Mouse (Mus musculus): Measurements from ENCODE around the gene Ccdc124. TPM values are rescaled to one million over a fixed set of nuclear protein-coding genes. Genes with fewer than 3 reads are reported as not detected.

The Ccdc124 gene
- polyA plus RNA-seq, 1 experiment: 205 TPM

- no peak for TF ChIP-seq GATA1 (IDR thresholded peaks at IDR 0.05; ENCODE audit: low read length)
These were observed 45.9 kb downstream of the Ccdc124 start for GRCm38 (mm10) chr8:70827796-70828195.

DNA sequence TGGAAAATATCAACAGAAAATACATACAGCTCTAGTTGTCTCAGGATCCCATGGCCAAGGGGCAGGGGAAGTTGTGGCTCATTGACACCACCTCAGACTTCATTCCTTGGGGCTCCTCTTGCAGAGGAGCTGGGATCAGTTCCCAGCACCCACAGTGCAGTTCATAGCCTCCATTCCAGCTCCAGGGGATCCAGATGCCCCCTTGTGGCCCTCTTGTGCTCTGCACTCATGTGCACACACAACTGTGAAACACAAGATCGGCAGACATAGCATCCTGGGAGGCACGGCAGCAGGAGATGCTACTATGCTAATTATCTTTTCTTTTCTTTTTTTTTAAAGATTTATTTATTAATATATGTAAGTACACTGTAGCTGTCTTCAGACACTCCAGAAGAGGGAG, 46.7 kb downstream of the Ccdc124 start:
- no peak for TF ChIP-seq GATA1 (IDR thresholded peaks at IDR 0.05; ENCODE audit: low read length)

- TF ChIP-seq GATA1 (IDR thresholded peaks at IDR 0.05; ENCODE audit: low read length): no peak
These were observed 47.9 kb downstream of the Ccdc124 start for GRCm38 (mm10) chr8:70825816-70826215.

DNA sequence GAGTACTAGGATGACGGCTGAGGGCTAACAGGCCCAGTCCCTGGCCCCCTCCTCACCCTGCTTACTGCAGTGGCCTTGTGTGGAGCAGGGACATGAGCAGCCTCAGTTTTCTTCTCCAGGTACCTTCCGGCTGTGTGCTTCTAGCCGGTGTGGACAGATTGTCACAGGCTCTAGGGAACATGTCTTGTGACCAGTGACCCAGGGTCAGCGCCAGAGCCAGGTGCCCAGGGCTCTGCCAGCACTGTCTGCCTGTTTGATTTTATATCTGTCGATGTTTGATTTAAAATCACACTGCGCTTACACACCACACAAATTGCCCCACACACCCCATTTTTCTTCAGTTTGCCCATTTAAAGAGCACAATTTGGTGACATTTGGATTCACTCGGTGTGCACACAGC, 49.9 kb downstream of the Ccdc124 start:
- no peak for TF ChIP-seq GATA1 (IDR thresholded peaks at IDR 0.05; ENCODE audit: low read length)

GRCm38 (mm10) chr8:70821992-70822391, 51.7 kb downstream of the Ccdc124 start:
- TF ChIP-seq GATA1 (IDR thresholded peaks at IDR 0.05; ENCODE audit: low read length): no peak

GRCm38 (mm10) chr8:70821399-70821962, 52.3 kb downstream of the Ccdc124 start:
- no peak for TF ChIP-seq GATA1 (IDR thresholded peaks at IDR 0.05; ENCODE audit: low read length)

DNA sequence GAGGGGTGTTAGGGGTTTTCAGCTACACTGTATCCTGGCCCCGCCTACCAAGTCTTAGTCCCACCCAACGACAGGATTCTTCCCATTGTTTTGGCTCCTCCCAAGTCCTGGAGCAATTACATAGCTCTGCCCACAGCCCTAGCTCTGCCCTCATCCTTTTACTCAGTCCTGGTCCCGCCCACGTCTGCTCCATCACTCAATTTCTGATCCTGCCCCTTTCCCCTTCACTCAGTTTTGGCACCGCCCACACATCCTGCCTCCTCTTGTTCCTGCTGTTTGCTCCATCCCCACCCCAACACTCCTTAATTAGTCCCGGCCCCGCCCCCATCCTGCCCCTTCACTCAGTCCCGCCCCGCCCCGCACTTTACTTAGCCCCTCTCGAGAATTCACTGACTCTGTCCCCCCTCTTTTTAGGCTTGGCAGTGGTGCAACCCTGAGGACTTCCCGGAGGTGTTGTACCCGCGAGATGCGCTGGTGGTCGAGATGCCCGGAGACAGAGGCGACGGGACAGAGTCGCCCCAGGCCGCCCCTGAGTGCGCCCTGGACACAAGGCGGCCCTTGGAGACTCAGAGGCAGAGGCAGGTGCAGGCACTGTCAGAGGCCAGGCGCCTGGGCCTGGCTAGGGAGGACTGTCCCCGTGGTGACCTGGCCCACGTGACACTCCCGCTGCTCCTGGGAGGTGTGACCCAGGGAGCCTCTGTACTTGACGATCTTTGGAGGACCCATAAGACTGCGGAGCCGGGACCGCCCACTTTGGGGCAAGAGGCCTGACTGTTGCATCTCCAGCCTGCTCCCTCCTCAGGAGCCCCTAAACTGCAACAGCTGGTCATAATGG, 53.4 kb downstream of the Ccdc124 start:
- TF ChIP-seq GATA1 (IDR thresholded peaks at IDR 0.05; ENCODE audit: low read length): no peak

Other genes starting within 250 kb of the Ccdc124 start
- 0.05 TPM in 1 of 2 replicates, not detected in the other for gene Gdf15, start 241.5 kb downstream of the Ccdc124 start, polyA plus RNA-seq (2012)
- 3.7 and 5.0 TPM in 2 replicates for gene Pgpep1, start 213.5 kb downstream of the Ccdc124 start, polyA plus RNA-seq (2012)
- gene Lsm4, start 200.7 kb downstream of the Ccdc124 start, polyA plus RNA-seq (2012): 887 and 1,189 TPM in 2 replicates
- gene Jund, start 175.0 kb downstream of the Ccdc124 start, polyA plus RNA-seq (2012): 173 and 232 TPM in 2 replicates
- gene Iqcn, start 170.5 kb downstream of the Ccdc124 start, polyA plus RNA-seq (2012): not detected in 2 replicates
- not detected in 2 replicates for gene Gm3336, start 155.4 kb downstream of the Ccdc124 start, polyA plus RNA-seq (2012)
- 0.81 and 1.2 TPM in 2 replicates for gene Pde4c, start 150.2 kb downstream of the Ccdc124 start, polyA plus RNA-seq (2012)
- 21.8 and 26.1 TPM in 2 replicates for gene Rab3a, start 119.3 kb downstream of the Ccdc124 start, polyA plus RNA-seq (2012)
- gene Mpv17l2, start 113.0 kb downstream of the Ccdc124 start, polyA plus RNA-seq (2012): 189 and 199 TPM in 2 replicates
- gene Pik3r2, start 97.2 kb downstream of the Ccdc124 start, polyA plus RNA-seq (2012): 70.1 and 86.8 TPM in 2 replicates
- 206 and 255 TPM in 2 replicates for gene Mast3, start 68.9 kb downstream of the Ccdc124 start, polyA plus RNA-seq (2012)
- gene Il12rb1, start 65.5 kb downstream of the Ccdc124 start, polyA plus RNA-seq (2012): 5.2 and 5.3 TPM in 2 replicates
- gene Arrdc2, start 34.2 kb downstream of the Ccdc124 start, polyA plus RNA-seq (2012): 65.7 and 101 TPM in 2 replicates
- gene Kcnn1, start 10.7 kb downstream of the Ccdc124 start, polyA plus RNA-seq (2012): 0.03 TPM in 2 replicates
- 0.10 and 0.13 TPM in 2 replicates for gene Slc5a5, start 18.8 kb upstream of the Ccdc124 start, polyA plus RNA-seq (2012)
- gene Rpl18a, start 23.5 kb upstream of the Ccdc124 start, polyA plus RNA-seq (2012): 1,483 and 5,957 TPM in 2 replicates
- gene Map1s, start 32.0 kb upstream of the Ccdc124 start, polyA plus RNA-seq (2012): 129 and 137 TPM in 2 replicates

All from G1E-ER4 (cell line).